Mouse (Mus musculus): ENCODE measurements around the gene Unc80.

GRCm38 (mm10) chr1:66617188-66617587 is 149.0 kb downstream of the Unc80 start:
- no peak for TF ChIP-seq CTCF (IDR thresholded peaks at IDR 0.05; ENCODE audit: extremely low read depth, insufficient read depth, insufficient read length, insufficient replicate concordance)
- no peak for TF ChIP-seq POLR2A (IDR thresholded peaks at IDR 0.05; ENCODE audit: low read depth, low read length)
